ENCODE assay signal across 8 mouse cellular contexts in the genomic region with DNA sequence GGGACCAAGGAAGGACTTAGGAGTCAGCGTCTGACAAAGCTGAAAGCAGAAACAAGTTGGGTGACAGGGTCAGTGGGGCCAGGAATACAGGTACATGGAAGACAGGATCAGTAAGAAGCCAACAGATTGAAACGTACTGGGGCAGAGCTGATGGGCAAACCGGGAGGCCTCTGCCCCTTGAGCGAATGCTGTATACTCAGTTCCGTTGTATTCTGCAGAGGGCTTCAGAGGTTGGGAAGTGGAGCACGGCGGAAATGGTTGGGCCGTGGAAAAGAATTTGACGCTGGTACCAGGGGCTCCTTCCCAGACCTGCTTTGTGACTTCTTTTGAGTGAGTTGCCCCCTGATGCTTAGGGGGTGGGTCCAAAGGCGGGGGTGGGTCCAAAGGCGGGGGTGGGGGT. TPM values are rescaled to one million over a fixed set of nuclear protein-coding genes. Genes with fewer than 3 reads are reported as not detected.
A peak's percentile ranks its signal among the peaks of the same experiment; 100 is the strongest.
DNase-seq lines count a peak whose midpoint lies in the region; ATAC-seq lines count a peak whose summit lies in the region.

No protein-coding gene starts in this region.

- peak overlapping the region; percentile 48 to 57 for H3K4me3 ChIP-seq in heart, embryonic 14.5 days (ENCODE audit: control insufficient read depth in 1 of 2, insufficient read depth in 1 of 2, low read depth in 1 of 2, low read length in 2 of 2)
- H3K4me3 ChIP-seq in brown adipose tissue, adult 24 weeks (ENCODE audit: insufficient read depth, low read depth, low read length): peak overlapping the region; percentile 19
- H3K4me3 ChIP-seq in hindbrain, embryonic 14.5 days (replicated peaks; ENCODE audit: low read length): peak overlapping the region; percentile 32; the same call in 1 of the 2 replicates
- H3K4me3 ChIP-seq in midbrain, embryonic 10.5 days: peak overlapping the region; percentile 59

- H3K4me1 ChIP-seq in heart, embryonic 14.5 days (ENCODE audit: control insufficient read depth in 2 of 2, insufficient read depth in 2 of 2, low read length in 2 of 2): peaks cover 7 to 8% of the 10 kb centered on the region in 2 experiments
- H3K4me1 ChIP-seq in brown adipose tissue, adult 24 weeks (ENCODE audit: control insufficient read depth, insufficient read depth, insufficient read length, low read length): no peaks in the 10 kb centered on the region
- peaks cover 7% of the 10 kb centered on the region; the same call in 1 of the 2 replicates for H3K4me1 ChIP-seq in hindbrain, embryonic 14.5 days (replicated peaks; ENCODE audit: control insufficient read depth, insufficient read depth, low read length)
- peaks cover 19% of the 10 kb centered on the region for H3K4me1 ChIP-seq in midbrain, embryonic 10.5 days

- WGBS in heart, embryonic 14.5 days: 19% methylated on average over 11 of the region's 11 CpGs
- 5% methylated on average over 11 of the region's 11 CpGs for WGBS in hindbrain, embryonic 14.5 days
- 3% methylated on average over 11 of the region's 11 CpGs for WGBS in midbrain, embryonic 10.5 days

- peak overlapping the region; percentile 87 for H3K4me2 ChIP-seq in heart, embryonic 14.5 days (ENCODE audit: low read length)
- H3K4me2 ChIP-seq in hindbrain, embryonic 14.5 days (replicated peaks): peak overlapping the region; percentile 58

- H3K27me3 ChIP-seq in heart, embryonic 14.5 days (ENCODE audit: control insufficient read depth, insufficient read depth, low read length): no peaks in the 10 kb centered on the region
- 0 out of 2 replicates have a peak, but pooled peaks cover 4% of the 10 kb centered on the region for H3K27me3 ChIP-seq in hindbrain, embryonic 14.5 days (ENCODE audit: control insufficient read depth, insufficient read depth, low read length)
- H3K27me3 ChIP-seq in midbrain, embryonic 10.5 days (ENCODE audit: low read depth, poor library complexity, severe bottlenecking): peaks cover 27% of the 10 kb centered on the region

- H3K9me3 ChIP-seq in heart, embryonic 14.5 days (ENCODE audit: control insufficient read depth, low read length): peaks cover 6% of the 10 kb centered on the region
- no peaks in the 10 kb centered on the region for H3K9me3 ChIP-seq in hindbrain, embryonic 14.5 days (ENCODE audit: control insufficient read depth, low read length)
- H3K9me3 ChIP-seq in midbrain, embryonic 10.5 days (replicated peaks): peaks cover 13% of the 10 kb centered on the region

- peaks cover 30% of the 10 kb centered on the region for H3K36me3 ChIP-seq in heart, embryonic 14.5 days (ENCODE audit: control insufficient read depth, insufficient read depth, low read length)
- H3K36me3 ChIP-seq in hindbrain, embryonic 14.5 days (replicated peaks; ENCODE audit: control insufficient read depth, insufficient read depth): peaks cover 9% of the 10 kb centered on the region
- peaks cover 36% of the 10 kb centered on the region for H3K36me3 ChIP-seq in midbrain, embryonic 10.5 days

- DNase-seq in heart, adult 18-20 months: no peak
- DNase-seq in hindbrain, embryonic 14.5 days (ENCODE audit: low spot score): no peak
- DNase-seq in midbrain, embryonic 10.5 days (ENCODE audit: low spot score): no peak
- no peak for DNase-seq in urinary bladder, postnatal 4 days (ENCODE audit: low spot score in 2 of 2)
- no peak for DNase-seq in layer of hippocampus, postnatal 36 days
- no peak for DNase-seq in thymus, postnatal 36 days

- H3K9ac ChIP-seq in heart, embryonic 14.5 days (ENCODE audit: low read length): peak overlapping the region; percentile 56; the same call in 1 of the 2 replicates
- H3K9ac ChIP-seq in hindbrain, embryonic 14.5 days: 0 out of 2 replicates have a peak overlapping the region, but pooled peaks have one; percentile 34

- no peak overlapping the region for H3K27ac ChIP-seq in heart, embryonic 14.5 days (replicated peaks in 1 of 2; ENCODE audit: control insufficient read depth in 1 of 2, insufficient read depth in 1 of 2, low read depth in 2 of 2, low read length in 2 of 2)
- H3K27ac ChIP-seq in brown adipose tissue, adult 24 weeks (replicated peaks; ENCODE audit: low read depth, low read length): no peak overlapping the region
- no peak overlapping the region for H3K27ac ChIP-seq in hindbrain, embryonic 14.5 days
- peak overlapping the region; percentile 72 for H3K27ac ChIP-seq in midbrain, embryonic 10.5 days (replicated peaks)

- no peak for ATAC-seq in heart, embryonic 14.5 days (ENCODE audit: insufficient number of reproducible peaks, insufficient read depth, low FRiP score, low read depth)
- no peak for ATAC-seq in hindbrain, embryonic 14.5 days (ENCODE audit: low FRiP score)

RNA-seq across cellular contexts. Expression of gene Mrps12, which starts 8.4 kb away (rescaled TPM):
- polyA plus RNA-seq in heart, embryonic 14.5 days (2014; fragmentation: Nextera tagmentation; extraction: Ambion mirVana): 129 and 135 TPM in 2 replicates
- 10 to 100 TPM; 59.4 to 60.4 TPM for total RNA-seq in heart, adult 18-20 months (2021)
- polyA plus RNA-seq in brown adipose tissue, adult 24 weeks (2012; ENCODE audit: insufficient read depth, insufficient read length, missing spikeins): 64.4 and 106 TPM in 2 replicates
- 113 and 118 TPM in 2 replicates for polyA plus RNA-seq in hindbrain, embryonic 14.5 days (2014; fragmentation: Nextera tagmentation; extraction: Ambion mirVana)
- 139 and 147 TPM in 2 replicates for polyA plus RNA-seq in midbrain, embryonic 10.5 days (2016; fragmentation: Nextera tagmentation; extraction: Ambion mirVana)
- 10 to 100 TPM; 55.7 to 56.6 TPM for total RNA-seq in layer of hippocampus, postnatal 36 days (2021)

RNA-seq across cellular contexts. Expression of gene Sars2, which starts 8.6 kb away (rescaled TPM):
- polyA plus RNA-seq in heart, embryonic 14.5 days (2014; fragmentation: Nextera tagmentation; extraction: Ambion mirVana): 18.8 and 20.3 TPM in 2 replicates
- 10 to 100 TPM; 14.7 to 15.5 TPM for total RNA-seq in heart, adult 18-20 months (2021)
- polyA plus RNA-seq in brown adipose tissue, adult 24 weeks (2012; ENCODE audit: insufficient read depth, insufficient read length, missing spikeins): 13.0 and 14.5 TPM in 2 replicates
- 16.6 and 18.2 TPM in 2 replicates for polyA plus RNA-seq in hindbrain, embryonic 14.5 days (2014; fragmentation: Nextera tagmentation; extraction: Ambion mirVana)
- 39.9 and 41.8 TPM in 2 replicates for polyA plus RNA-seq in midbrain, embryonic 10.5 days (2016; fragmentation: Nextera tagmentation; extraction: Ambion mirVana)
- total RNA-seq in layer of hippocampus, postnatal 36 days (2021): 10 to 100 TPM in 1 of 2 experiments, 1 to 10 TPM in 1; 9.9 to 11.6 TPM

RNA-seq across cellular contexts. Expression of gene Fbxo17, which starts 16.6 kb away (rescaled TPM):
- 8.0 and 8.6 TPM in 2 replicates for polyA plus RNA-seq in heart, embryonic 14.5 days (2014; fragmentation: Nextera tagmentation; extraction: Ambion mirVana)
- under 1 TPM; 0.62 to 0.82 TPM for total RNA-seq in heart, adult 18-20 months (2021)
- polyA plus RNA-seq in brown adipose tissue, adult 24 weeks (2012; ENCODE audit: insufficient read depth, insufficient read length, missing spikeins): 0.71 and 2.5 TPM in 2 replicates
- 2.3 TPM in 2 replicates for polyA plus RNA-seq in hindbrain, embryonic 14.5 days (2014; fragmentation: Nextera tagmentation; extraction: Ambion mirVana)
- 9.0 and 9.5 TPM in 2 replicates for polyA plus RNA-seq in midbrain, embryonic 10.5 days (2016; fragmentation: Nextera tagmentation; extraction: Ambion mirVana)
- total RNA-seq in layer of hippocampus, postnatal 36 days (2021): 1 to 10 TPM in 1 of 2 experiments, under 1 TPM in 1; 0.92 to 1.3 TPM

RNA-seq across cellular contexts. Expression of gene Ccer2, which starts 22.8 kb away (rescaled TPM):
- not detected in 2 replicates for polyA plus RNA-seq in heart, embryonic 14.5 days (2014; fragmentation: Nextera tagmentation; extraction: Ambion mirVana)
- total RNA-seq in heart, adult 18-20 months (2021): not detected
- polyA plus RNA-seq in brown adipose tissue, adult 24 weeks (2012; ENCODE audit: insufficient read depth, insufficient read length, missing spikeins): not detected in 2 replicates
- polyA plus RNA-seq in hindbrain, embryonic 14.5 days (2014; fragmentation: Nextera tagmentation; extraction: Ambion mirVana): 0.33 and 0.65 TPM in 2 replicates
- 0.20 TPM in 1 of 2 replicates, not detected in the other for polyA plus RNA-seq in midbrain, embryonic 10.5 days (2016; fragmentation: Nextera tagmentation; extraction: Ambion mirVana)
- under 1 TPM; 0.38 to 0.45 TPM for total RNA-seq in layer of hippocampus, postnatal 36 days (2021)

RNA-seq across cellular contexts. Expression of gene Sirt2, which starts 33.3 kb away (rescaled TPM):
- polyA plus RNA-seq in heart, embryonic 14.5 days (2014; fragmentation: Nextera tagmentation; extraction: Ambion mirVana): 56.4 and 57.7 TPM in 2 replicates
- 10 to 100 TPM; 84.3 to 88.4 TPM for total RNA-seq in heart, adult 18-20 months (2021)
- polyA plus RNA-seq in brown adipose tissue, adult 24 weeks (2012; ENCODE audit: insufficient read depth, insufficient read length, missing spikeins): 94.8 and 96.2 TPM in 2 replicates
- 106 and 113 TPM in 2 replicates for polyA plus RNA-seq in hindbrain, embryonic 14.5 days (2014; fragmentation: Nextera tagmentation; extraction: Ambion mirVana)
- 62.7 and 71.6 TPM in 2 replicates for polyA plus RNA-seq in midbrain, embryonic 10.5 days (2016; fragmentation: Nextera tagmentation; extraction: Ambion mirVana)
- 100 to 1,000 TPM; 156 to 162 TPM for total RNA-seq in layer of hippocampus, postnatal 36 days (2021)
